Mouse (Mus musculus) urinary bladder, adult 18-20 months (tissue): ENCODE measurements around the gene Rprd2.
"Not testable (repeated sequence)": the region's sequence is repeated elsewhere in the genome, so short reads cannot be mapped to it uniquely, and the experiment has no call there.

Source experiments
- DNase-seq, 2 experiments: peaks; one replicate each; pipeline ENCODE4 v3.0.0; 2022; ENCODE audit warnings: low spot score in 2 of 2, mixed read lengths in 2 of 2

Gene Rprd2

DNA sequence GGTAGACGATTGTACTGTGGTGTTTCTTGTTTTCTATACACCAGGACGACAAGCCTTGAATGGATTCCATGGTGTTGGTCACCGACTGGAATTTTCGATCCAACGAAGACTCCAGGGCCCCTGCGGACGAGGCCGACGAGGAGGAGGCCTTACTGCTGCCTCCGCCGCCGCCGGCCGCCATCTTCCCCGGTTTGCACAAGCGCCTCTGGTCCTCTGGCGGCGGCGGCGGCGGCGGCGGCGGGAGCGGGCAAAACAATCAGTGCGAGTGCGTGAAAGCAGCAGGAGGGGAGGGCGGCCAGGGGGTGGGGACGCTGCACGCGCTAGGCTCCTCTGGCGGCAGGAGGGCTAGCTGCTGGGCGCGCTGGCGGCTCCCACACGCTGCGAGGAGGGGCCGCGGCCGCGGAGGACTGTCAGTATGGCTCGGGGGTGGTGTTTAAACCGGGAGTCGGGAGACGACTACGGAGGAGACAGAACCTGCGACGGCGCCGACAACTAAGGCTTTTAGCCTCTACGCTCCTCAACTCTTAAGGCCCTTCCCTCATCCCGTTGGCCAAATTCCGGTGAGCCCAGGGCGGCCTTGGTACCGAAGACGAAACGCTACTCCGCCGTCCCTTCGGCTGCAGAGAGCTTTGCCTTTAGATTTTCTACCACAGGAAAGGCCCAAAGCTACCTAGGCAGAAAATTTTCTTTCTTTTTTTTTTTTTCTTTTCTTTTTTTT lies at the start of gene Rprd2:
Gene Rprd2, minus strand, starts transcription at position 293 of the 718 bp plus-strand sequence.
- DNase-seq = peak; percentile 66 to 77

DNA sequence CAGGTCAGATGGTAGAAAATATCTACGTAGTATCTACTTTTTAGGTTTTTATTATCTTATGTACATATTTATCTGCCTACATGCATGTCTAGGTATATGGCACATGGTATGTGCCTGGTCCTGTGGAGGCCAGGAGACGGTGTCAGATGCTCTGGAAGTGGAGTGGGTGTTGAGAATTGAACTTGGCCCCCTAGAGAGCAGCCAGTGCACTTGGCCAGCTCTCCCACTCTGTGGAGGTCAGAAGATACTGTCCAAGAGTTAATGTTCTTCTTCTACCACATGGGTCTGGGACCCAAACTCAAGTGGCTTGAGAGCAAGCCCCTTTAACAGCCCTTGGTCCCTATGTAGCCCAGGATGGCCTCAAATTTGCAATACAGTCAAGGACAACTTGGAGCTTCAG lies 48.7 kb upstream of the Rprd2 start:
- no peak for DNase-seq

DNA sequence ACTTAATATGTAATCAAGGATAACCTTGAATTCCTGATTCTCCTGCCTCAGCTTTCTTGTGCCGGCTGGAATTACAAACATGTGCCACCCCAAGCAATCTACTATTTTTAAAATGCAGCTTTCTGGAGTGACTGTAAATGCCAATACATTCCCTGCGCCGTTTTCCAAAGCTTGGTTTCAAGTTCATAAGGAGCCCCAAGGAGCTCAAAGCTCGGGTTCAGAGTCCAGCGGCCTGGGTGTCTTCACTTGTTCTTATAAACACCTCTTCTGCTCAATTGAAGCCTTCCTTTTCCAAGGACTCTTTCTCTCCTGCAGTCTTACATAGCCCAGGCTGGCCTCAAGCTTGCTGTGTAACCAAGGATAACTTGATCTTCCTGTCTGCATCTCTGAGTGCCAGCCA lies 47.4 kb upstream of the Rprd2 start:
- no peak for DNase-seq

- DNase-seq = no peak
These were observed 46.9 kb upstream of the Rprd2 start for GRCm38 (mm10) chr3:95865571-95865970.

- DNase-seq = no peak
These were observed 46.4 kb upstream of the Rprd2 start for GRCm38 (mm10) chr3:95865050-95865449.

GRCm38 (mm10) chr3:95863578-95863977 lies 44.9 kb upstream of the Rprd2 start:
- DNase-seq = no peak

- DNase-seq = peak in 1 of 2 experiments; percentile 16
These were observed 43.1 kb upstream of the Rprd2 start for GRCm38 (mm10) chr3:95861796-95862195.

DNA sequence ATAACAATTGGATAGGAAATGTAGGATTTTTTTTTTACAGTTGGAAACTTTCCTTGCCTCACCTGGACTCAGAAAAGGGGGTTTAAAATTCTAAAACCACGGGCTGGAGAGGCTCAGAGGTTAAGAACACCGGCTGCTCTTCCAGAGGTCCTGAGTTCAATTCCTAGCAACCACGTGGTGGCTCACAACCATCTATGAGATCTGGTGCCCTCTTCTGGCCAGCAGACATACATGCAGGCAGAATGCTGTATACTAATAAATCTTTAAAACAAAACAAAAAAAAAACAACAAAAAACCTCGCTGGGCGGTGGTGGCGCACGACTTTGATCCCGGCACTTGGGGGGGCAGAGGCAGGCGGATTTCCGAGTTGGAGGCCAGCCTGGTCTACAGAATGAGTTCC lies 42.6 kb upstream of the Rprd2 start:
- DNase-seq = no peak

DNA sequence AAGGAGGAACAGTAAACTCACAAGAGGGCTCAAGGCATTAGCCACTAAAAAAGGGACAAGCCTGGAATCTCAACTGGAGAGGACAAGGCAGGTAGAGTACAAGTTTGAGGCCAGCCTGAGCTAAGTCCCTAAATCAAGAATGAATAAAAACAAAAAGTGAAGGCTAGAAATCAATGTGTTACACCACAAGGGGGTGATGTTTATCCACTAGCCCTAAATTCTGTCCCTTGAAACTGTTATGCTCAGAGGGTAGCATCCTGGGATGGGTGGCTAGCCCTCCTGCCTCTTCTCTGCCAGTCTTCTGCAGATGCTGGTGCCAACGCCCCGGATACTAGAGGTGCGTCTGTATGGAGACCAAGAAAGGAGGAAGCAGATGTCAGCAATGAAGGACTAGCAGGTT lies 41.7 kb upstream of the Rprd2 start:
- no peak for DNase-seq

- DNase-seq = not testable (repeated sequence)
These were observed 39.6 kb upstream of the Rprd2 start for GRCm38 (mm10) chr3:95858278-95858677.

DNA sequence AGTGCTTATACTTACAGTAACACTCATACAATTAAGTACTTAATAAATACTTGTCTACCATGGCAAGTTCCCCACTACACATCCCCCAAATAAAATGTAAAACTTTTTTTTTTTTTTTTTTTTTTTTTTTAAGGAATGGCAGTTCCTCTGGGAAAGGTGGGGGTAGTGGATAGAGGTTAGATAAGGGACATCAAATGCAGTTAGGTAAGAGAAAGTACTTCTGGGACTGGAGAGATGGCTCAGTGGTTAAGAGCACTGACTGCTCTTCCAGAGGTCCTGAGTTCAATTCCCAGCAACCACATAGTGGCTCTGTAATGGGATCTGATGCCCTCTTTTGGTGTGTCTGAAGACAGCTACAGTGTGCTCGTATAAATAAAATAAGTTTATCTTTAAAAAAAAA lies 38.4 kb upstream of the Rprd2 start:
- DNase-seq = not testable (repeated sequence)

GRCm38 (mm10) chr3:95856115-95856514 lies 37.5 kb upstream of the Rprd2 start:
- DNase-seq = no peak

DNA sequence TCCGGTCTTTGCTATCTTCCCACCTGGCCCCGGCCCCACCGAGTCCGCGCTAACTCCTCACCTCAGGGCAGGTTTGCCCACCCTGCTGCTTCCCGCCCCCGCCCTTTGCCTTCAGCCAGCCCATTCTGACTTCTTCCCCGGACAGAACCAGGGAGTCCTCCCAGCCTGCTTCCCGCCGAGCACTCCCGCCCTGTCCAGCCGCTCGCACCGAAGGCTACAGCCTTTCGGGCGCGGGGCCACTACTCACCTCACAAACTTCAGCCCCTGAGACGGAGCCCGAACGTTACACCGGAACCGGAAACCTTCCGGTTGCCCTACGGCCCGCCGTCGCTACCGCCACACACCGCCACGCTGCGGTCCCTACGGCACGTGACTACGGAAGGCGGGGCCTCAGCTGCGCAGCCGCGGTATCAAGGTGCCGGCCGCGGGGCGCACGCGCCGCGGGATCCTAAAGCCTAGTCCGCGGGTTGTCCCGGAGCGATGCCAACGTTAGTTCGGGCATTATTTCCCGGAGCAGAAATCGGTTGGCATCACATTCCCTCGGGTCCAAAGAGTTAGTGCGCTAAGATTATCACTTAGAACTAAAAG lies 36.9 kb upstream of the Rprd2 start, which contains the start of gene Prpf3:
Gene Prpf3, minus strand, starts transcription at position 384 of the 588 bp plus-strand sequence.
- peak; percentile 92 to 94 for DNase-seq

DNA sequence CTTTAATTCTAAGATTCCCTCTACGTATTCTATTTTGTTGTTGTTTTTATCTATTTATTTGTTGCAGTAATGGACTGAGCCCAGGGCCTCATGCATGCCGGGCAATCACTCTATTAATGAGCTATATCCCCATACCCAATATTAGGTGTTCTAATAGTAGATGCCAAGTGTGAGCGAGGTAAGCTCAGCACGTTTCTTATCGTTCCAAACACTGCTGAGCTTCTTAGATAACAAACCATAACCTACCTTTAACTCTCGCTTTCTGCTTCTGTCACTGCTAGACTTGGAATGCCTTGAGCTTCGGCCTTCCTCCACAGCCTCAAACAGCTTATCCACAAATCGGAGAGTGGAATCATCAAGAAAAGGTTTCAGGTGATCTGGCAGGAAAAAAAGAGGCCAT lies 32.7 kb upstream of the Rprd2 start:
- no peak for DNase-seq

GRCm38 (mm10) chr3:95850611-95851010 lies 31.9 kb upstream of the Rprd2 start:
- DNase-seq = no peak

DNA sequence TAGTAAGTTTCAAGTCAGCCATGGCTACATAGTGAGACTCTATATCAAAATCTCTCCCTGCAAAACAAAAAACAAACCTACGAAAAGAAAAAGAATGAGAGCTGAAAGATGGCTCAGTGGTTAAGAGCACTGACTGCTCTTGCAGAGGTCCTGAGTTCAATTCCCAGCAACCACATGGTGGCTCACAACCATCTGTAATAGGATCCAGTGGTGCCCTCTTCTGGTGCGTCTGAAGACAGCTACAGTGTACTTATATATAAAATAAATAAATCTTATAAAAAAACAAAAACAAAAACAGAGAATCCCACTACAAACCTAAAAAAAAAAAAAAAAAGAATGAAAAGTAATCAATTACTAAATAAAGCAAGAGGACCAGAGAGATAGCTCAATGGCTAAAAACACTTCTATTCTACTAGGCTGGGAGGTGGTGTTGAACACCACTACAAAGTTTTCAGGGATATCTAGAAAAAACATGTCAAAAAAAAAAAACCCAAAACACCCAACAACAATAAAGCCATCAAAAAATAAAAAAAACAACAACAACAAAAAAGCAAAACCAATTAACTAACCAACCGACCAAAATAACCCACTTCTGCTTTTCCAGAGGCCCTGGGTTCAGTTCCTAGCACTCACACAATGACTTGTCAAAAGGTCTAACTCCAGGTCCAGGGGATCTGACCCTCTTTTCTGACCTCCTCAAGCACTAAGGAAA lies 24.0 kb upstream of the Rprd2 start:
- no peak for DNase-seq

DNA sequence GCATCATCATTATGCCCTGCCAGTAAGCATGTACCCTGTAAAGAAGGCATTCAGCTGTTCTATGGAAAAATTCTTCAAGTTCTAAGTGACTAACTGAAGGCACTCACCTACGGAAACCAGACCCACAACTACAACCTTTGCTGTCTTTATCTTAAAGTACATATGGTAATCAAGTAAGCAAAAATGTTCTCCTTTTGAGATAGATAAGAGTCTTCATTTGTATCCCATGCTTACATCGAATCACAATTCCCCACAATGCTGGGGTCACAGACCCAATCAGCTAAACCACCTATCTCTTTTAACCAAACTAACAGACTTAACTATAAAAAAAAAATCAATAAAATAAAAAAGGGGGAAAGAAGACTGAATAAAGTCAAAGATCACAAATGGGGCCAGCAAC lies 20.6 kb upstream of the Rprd2 start:
- DNase-seq = no peak

GRCm38 (mm10) chr3:95829053-95829452 lies 10.4 kb upstream of the Rprd2 start:
- DNase-seq = no peak

- DNase-seq = no peak
These were observed 7.6 kb upstream of the Rprd2 start for GRCm38 (mm10) chr3:95826275-95826674.

GRCm38 (mm10) chr3:95820046-95821010 lies 1.7 kb upstream of the Rprd2 start:
- DNase-seq = no peak

DNA sequence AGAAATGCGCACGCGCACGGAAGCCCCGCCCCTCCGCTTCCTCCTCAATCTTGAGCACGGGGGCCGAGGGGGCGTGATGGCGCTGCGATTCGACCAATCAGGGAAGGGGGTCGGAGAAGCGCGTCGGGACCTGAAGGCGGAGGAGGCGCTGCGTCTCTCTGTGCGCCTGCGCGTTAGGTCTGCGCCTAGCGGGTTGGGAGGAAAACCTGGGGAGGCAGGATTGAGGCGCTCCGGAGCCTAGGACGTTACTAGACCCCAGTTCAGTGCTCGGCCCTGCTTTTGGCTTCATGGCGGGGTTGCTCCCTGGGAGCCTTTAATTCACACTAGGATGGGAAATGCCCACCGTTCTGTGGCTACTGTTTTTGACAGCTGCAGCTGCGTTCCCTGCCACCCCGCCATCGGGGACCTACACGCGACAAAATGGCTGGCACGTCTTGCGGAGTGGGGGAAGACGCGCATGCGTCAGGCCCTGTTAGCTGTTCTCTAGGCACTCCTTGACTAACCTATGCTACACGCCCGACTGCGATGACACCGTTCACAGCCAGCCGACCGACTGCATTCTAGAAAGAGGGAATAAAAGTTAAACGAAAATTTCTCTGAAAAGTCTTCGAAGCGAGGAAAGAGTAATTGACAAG lies 805 bp upstream of the Rprd2 start:
- peak; percentile 95 to 100 for DNase-seq
